Mouse (Mus musculus): ENCODE results near the gene Bpgm.

DNA sequence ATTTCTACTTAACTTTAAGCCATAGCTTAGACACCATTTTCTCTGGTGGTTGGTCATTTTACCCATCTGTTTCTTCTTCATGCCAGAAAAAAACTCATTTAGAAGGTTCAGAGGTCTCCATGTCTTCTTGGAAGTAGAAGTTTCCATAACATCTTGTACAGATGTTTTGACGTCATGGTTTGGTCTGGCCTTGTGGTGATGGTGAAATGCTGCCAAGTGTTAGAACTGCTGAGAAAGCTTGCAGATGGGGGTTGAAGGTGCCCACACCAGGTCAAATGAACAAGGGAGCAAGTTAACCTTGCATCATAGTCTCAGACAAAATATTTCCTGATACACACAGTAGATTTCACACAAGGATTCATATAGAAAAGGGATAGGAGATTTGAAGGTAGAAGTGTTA lies 27.3 kb upstream of the Bpgm start:
- TF ChIP-seq CTCF (IDR thresholded peaks at IDR 0.05; ENCODE audit: control insufficient read depth, insufficient read depth, insufficient replicate concordance, low read depth, low read length) (no peak), POLR2A (IDR thresholded peaks at IDR 0.05; ENCODE audit: control insufficient read depth, low read depth, low read length) (no peak)

All from testis, adult 2 months (tissue).